Mouse (Mus musculus) megakaryocyte, embryonic 14.5 days (primary cell): ENCODE data around the gene Ccdc163.

ENCODE experiments used
- FLI1 ChIP-seq: IDR thresholded peaks from 2 replicates; pipeline ENCODE4 v1.6.1; 2012; ENCODE audit warnings: low read length, inconsistent platforms, mixed read lengths
- GATA1 ChIP-seq: IDR thresholded peaks from 3 replicates; pipeline ENCODE4 v1.6.1; 2012; ENCODE audit warnings: mixed read lengths, low read length, inconsistent platforms, borderline replicate concordance

- TF ChIP-seq GATA1 (no peak), FLI1 (no peak)
Observed at GRCm38 (mm10) chr4:116669291-116669690, 39.0 kb upstream of the Ccdc163 start.
